Mouse (Mus musculus): ENCODE data around the gene Dach1.

- no peak for TF ChIP-seq CTCF (IDR thresholded peaks at IDR 0.05; ENCODE audit: borderline replicate concordance, insufficient read depth, low read depth, low read length)
- TF ChIP-seq POLR2A (IDR thresholded peaks at IDR 0.05; ENCODE audit: borderline replicate concordance, insufficient read depth, low read length), result no peak
Observed at GRCm38 (mm10) chr14:98134546-98134945, 35.0 kb downstream of the Dach1 start.

Measured in cerebellum, adult 2 months (tissue).